In genomic region chr5:51553251-51553650, GRCm38 (mm10) we compare ENCODE assay signal across 8 mouse cellular contexts. TPM values are rescaled to one million over a fixed set of nuclear protein-coding genes. Genes with fewer than 3 reads are reported as not detected.
DNase-seq lines count a peak whose midpoint lies in the region; ATAC-seq lines count a peak whose summit lies in the region.

No protein-coding gene starts in this region.

- H3K36me3 ChIP-seq in heart, embryonic 16.5 days (ENCODE audit: control insufficient read depth, insufficient read depth): no peaks in the 10 kb centered on the region; the same call in 1 of the 2 replicates
- H3K36me3 ChIP-seq in hindbrain, embryonic 15.5 days: no peaks in the 10 kb centered on the region
- no peaks in the 10 kb centered on the region for H3K36me3 ChIP-seq in midbrain, embryonic 14.5 days (ENCODE audit: control insufficient read depth, insufficient read depth, low read length)

- H3K4me2 ChIP-seq in heart, embryonic 16.5 days (ENCODE audit: low read depth, low read length): peak overlapping the region; percentile 55
- H3K4me2 ChIP-seq in hindbrain, embryonic 15.5 days: peak overlapping the region; percentile 61
- H3K4me2 ChIP-seq in midbrain, embryonic 14.5 days (ENCODE audit: low read length): peak overlapping the region; percentile 66

- ATAC-seq in heart, embryonic 16.5 days (replicated peaks; ENCODE audit: extremely low read depth, insufficient read depth, low FRiP score): peak; percentile 33
- ATAC-seq in hindbrain, embryonic 15.5 days (ENCODE audit: low FRiP score, low read depth): no peak
- ATAC-seq in midbrain, embryonic 14.5 days (ENCODE audit: low FRiP score, low TSS enrichment): no peak
- no peak for ATAC-seq in granulocyte monocyte progenitor cell, adult 5-6 weeks (replicated peaks; ENCODE audit: poor library complexity, severe bottlenecking)

- no peaks in the 10 kb centered on the region for H3K9me3 ChIP-seq in heart, embryonic 16.5 days (replicated peaks; ENCODE audit: control insufficient read depth, low read length)
- H3K9me3 ChIP-seq in hindbrain, embryonic 15.5 days: no peaks in the 10 kb centered on the region
- H3K9me3 ChIP-seq in midbrain, embryonic 14.5 days (ENCODE audit: control insufficient read depth, low read length): no peaks in the 10 kb centered on the region

- 4% methylated on average over 5 of the region's 5 CpGs for WGBS in heart, embryonic 16.5 days
- WGBS in hindbrain, embryonic 15.5 days: 8% methylated on average over 5 of the region's 5 CpGs
- 4% methylated on average over 5 of the region's 5 CpGs for WGBS in midbrain, embryonic 14.5 days

- H3K27me3 ChIP-seq in heart, embryonic 16.5 days (ENCODE audit: control insufficient read depth, insufficient read depth, low read length): no peaks in the 10 kb centered on the region
- H3K27me3 ChIP-seq in hindbrain, embryonic 15.5 days: no peaks in the 10 kb centered on the region
- H3K27me3 ChIP-seq in midbrain, embryonic 14.5 days (ENCODE audit: control insufficient read depth, insufficient read depth, low read length): 0 out of 2 replicates have a peak, but pooled peaks cover 4% of the 10 kb centered on the region

- H3K4me1 ChIP-seq in heart, embryonic 16.5 days (ENCODE audit: control insufficient read depth, insufficient read depth, low read length): peaks cover 17% of the 10 kb centered on the region
- 0 out of 2 replicates have a peak, but pooled peaks cover 3% of the 10 kb centered on the region for H3K4me1 ChIP-seq in brown adipose tissue, adult 24 weeks (ENCODE audit: control insufficient read depth, insufficient read depth, insufficient read length, low read length)
- peaks cover 20% of the 10 kb centered on the region for H3K4me1 ChIP-seq in hindbrain, embryonic 15.5 days (replicated peaks)
- H3K4me1 ChIP-seq in midbrain, embryonic 14.5 days (ENCODE audit: control insufficient read depth, insufficient read depth, low read length): peaks cover 15% of the 10 kb centered on the region

- H3K27ac ChIP-seq in heart, embryonic 16.5 days (ENCODE audit: low read length): peak overlapping the region; percentile 98
- peak overlapping the region; percentile 94 for H3K27ac ChIP-seq in brown adipose tissue, adult 24 weeks (replicated peaks; ENCODE audit: low read depth, low read length)
- H3K27ac ChIP-seq in hindbrain, embryonic 15.5 days (replicated peaks): peak overlapping the region; percentile 67
- H3K27ac ChIP-seq in midbrain, embryonic 14.5 days (replicated peaks; ENCODE audit: low read depth, low read length): peak overlapping the region; percentile 60; the same call in 1 of the 2 replicates

- H3K4me3 ChIP-seq in heart, embryonic 16.5 days (ENCODE audit: low read length): peak overlapping the region; percentile 82
- peak overlapping the region; percentile 80 for H3K4me3 ChIP-seq in brown adipose tissue, adult 24 weeks (ENCODE audit: insufficient read depth, low read depth, low read length)
- H3K4me3 ChIP-seq in hindbrain, embryonic 15.5 days: peak overlapping the region; percentile 41
- peak overlapping the region; percentile 42 for H3K4me3 ChIP-seq in midbrain, embryonic 14.5 days (replicated peaks; ENCODE audit: low read depth, low read length)

- H3K9ac ChIP-seq in heart, embryonic 16.5 days (ENCODE audit: low read length): peak overlapping the region; percentile 89
- peak overlapping the region; percentile 31 for H3K9ac ChIP-seq in hindbrain, embryonic 15.5 days
- H3K9ac ChIP-seq in midbrain, embryonic 14.5 days (replicated peaks; ENCODE audit: low read length): peak overlapping the region; percentile 27; the same call in 1 of the 2 replicates

- DNase-seq in heart, adult 8-10 months (ENCODE audit: low spot score): no peak
- peak; percentile 38 for DNase-seq in midbrain, embryonic 14.5 days
- DNase-seq in frontal cortex, postnatal 36 days (ENCODE audit: low spot score in 2 of 2): no peak
- no peak for DNase-seq in gastrocnemius, postnatal 4 days (ENCODE audit: low spot score in 2 of 2)

RNA-seq across cellular contexts. Expression of gene Ppargc1a, which starts 14.3 kb away (rescaled TPM):
- 74.5 and 78.1 TPM in 2 replicates for polyA plus RNA-seq in heart, embryonic 16.5 days (2015; fragmentation: Nextera tagmentation; extraction: Ambion mirVana)
- 100 to 1,000 TPM in 2 of 4 experiments, 10 to 100 TPM in 2; 69.5 to 106 (median 92.6) TPM for total RNA-seq in heart, adult 8-10 months (2022)
- polyA plus RNA-seq in brown adipose tissue, adult 24 weeks (2012; ENCODE audit: insufficient read depth, insufficient read length, missing spikeins): 15.7 and 19.8 TPM in 2 replicates
- 18.4 and 23.9 TPM in 2 replicates for polyA plus RNA-seq in hindbrain, embryonic 15.5 days (2015; fragmentation: Nextera tagmentation; extraction: Ambion mirVana)
- 13.0 and 13.7 TPM in 2 replicates for polyA plus RNA-seq in midbrain, embryonic 14.5 days (2014; fragmentation: Nextera tagmentation; extraction: Ambion mirVana)
- total RNA-seq in granulocyte monocyte progenitor cell, adult 5-6 weeks (2014; fragmentation: Nextera tagmentation): not detected in 2 replicates
- total RNA-seq in granulocyte monocyte progenitor cell, adult 5-6 weeks (2017): not detected in 2 replicates
- total RNA-seq in gastrocnemius, postnatal 4 days (2021): 10 to 100 TPM; 15.4 to 22.0 TPM

Comparison
In these comparisons a context has a peak if more than half of its experiments do, and no peak if none do; other contexts are left out.
1. H3K9ac ChIP-seq: peak in every context shown above with its lines; median percentile 89 in heart, embryonic 16.5 days; 31 in hindbrain, embryonic 15.5 days; 27 in midbrain, embryonic 14.5 days.